Mouse (Mus musculus): Measurements from ENCODE around the gene Gm13697.

GRCm38 (mm10) chr2:83940931-83941361 is 43.6 kb upstream of the Gm13697 start, which contains the start of gene Zswim2:
- TF ChIP-seq POLR2AphosphoS2 (IDR thresholded peaks at IDR 0.05; ENCODE audit: insufficient read length, low read depth) (no peak), MAX (IDR thresholded peaks at IDR 0.05; ENCODE audit: low read depth) (no peak), USF1 (IDR thresholded peaks at IDR 0.05; ENCODE audit: low read depth) (no peak), POLR2A (IDR thresholded peaks at IDR 0.05; ENCODE audit: insufficient read length, low read depth) (no peak), TCF12 (IDR thresholded peaks at IDR 0.05; ENCODE audit: insufficient read depth, poor library complexity, severe bottlenecking) (no peak), MYOD1 (IDR thresholded peaks at IDR 0.05; ENCODE audit: control insufficient read depth in 1 of 3, insufficient read length in 2 of 3, low read depth in 2 of 3) (no peak), CEBPB (IDR thresholded peaks at IDR 0.05; ENCODE audit: insufficient read depth, poor library complexity, severe bottlenecking) (no peak), TCF3 (IDR thresholded peaks at IDR 0.05; ENCODE audit: insufficient read length, low read depth) (no peak), E2F4 (IDR thresholded peaks at IDR 0.05; ENCODE audit: insufficient read depth) (no peak), MYOG (IDR thresholded peaks at IDR 0.05; ENCODE audit: control insufficient read depth in 1 of 3, insufficient read depth in 1 of 3, insufficient read length in 2 of 3, low read depth in 2 of 3) (no peak), REST (IDR thresholded peaks at IDR 0.05; ENCODE audit: insufficient read depth, insufficient read length) (no peak)

Measured in myocyte (in vitro differentiated cells).